Mouse (Mus musculus) adrenal gland, adult (tissue): Measurements from ENCODE around the gene Etnk1.

Experiments
- DNase-seq, 2 experiments: peaks; one replicate each; pipeline ENCODE4 v3.0.0; 2022 to 2023; ENCODE audit warnings: low spot score in 1 of 2; ENCODE audit not compliant: inconsistent age in 2 of 2

Gene Etnk1

GRCm38 (mm10) chr6:143170166-143170960 lies 3.3 kb downstream of the Etnk1 start:
- DNase-seq, result peak in 1 of 2 experiments; percentile 63

DNA sequence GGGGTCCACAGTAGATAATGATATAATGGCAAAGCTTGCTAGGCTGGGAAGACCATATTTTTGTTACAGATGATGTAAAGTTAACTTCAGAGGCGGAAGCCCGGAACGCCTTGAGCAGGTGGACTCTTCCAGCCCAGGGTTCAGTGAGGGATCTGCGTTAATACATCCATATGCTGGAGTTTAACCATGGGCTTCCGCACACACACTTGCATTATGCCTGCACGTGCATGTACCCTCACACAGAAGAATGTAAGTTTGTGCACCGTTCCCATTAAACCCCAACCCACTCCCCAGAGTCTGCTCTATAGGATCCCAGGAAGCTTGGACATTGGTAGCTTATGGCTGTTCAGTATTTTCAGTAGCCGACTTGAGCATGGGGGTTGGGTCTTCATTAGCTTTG lies 4.0 kb downstream of the Etnk1 start:
- peak in 1 of 2 experiments; percentile 32 for DNase-seq

DNA sequence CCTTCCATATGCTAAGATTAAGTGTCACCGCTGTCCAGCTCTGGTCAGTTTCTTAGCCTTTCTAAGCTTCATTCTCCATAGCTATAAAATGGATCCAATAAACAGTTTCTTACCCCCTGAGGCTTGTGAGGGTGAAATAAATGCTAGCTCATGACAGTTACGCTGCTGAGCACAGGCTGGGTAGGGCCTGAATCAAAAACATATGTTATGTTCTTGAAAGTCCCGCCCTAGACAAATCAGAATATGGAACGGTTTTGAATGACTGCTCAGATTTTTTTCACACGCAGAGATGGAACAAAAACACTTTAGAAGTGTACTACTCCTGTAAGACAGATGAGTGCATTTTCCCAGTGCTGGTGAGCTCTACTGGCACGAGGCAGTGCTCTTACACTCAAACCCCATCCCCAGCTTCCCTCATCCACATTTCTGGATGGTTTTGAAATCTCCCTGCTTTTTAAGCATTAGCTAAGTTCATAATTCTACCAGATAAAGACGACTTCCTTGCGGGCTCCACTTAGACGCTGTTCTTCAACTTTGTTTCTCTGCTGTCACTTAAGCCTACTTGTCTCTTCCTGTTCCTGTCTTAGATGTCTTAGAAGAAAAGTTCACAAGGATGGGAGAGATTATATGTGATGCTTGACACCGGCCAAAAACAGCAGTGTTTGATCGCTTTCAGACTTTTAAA lies 4.9 kb downstream of the Etnk1 start:
- DNase-seq, result no peak

DNA sequence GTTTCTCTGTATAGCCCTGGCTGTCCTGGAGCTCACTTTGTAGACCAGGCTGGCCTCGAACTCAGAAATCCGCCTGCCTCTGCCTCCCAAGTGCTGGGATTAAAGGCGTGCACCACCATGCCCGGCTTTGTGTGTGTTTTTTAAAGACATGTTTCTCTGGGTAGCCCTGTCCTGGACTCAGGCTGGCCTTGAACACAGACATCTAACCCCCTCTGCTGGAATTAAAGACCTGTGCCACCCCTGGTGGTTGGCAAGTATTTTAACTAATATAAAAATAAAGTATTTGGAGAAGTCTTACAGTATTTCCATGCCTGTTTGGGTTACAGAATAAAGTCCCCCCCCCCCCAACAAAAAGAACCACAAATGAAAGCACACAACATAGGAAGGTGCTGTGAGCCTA lies 5.7 kb downstream of the Etnk1 start:
- peak in 1 of 2 experiments; percentile 35 for DNase-seq

DNA sequence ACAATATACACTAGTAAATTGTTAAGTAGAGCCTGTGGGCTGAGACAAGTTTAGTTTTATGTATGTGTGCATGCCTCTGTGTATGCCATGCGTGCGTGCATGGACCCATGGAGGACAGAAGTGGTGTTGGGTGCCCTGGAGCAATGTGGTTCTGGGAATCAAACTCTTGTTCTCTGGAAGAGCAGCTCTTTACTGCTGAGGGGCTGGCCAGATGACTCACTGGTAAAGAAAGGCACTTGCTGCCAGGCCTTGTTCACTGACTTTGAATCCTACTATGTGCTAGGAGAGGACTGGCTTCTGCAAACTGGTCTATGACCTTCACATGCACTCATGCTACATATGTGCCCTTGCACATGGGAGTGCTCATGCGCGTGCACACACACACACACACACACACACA lies 7.2 kb downstream of the Etnk1 start:
- peak in 1 of 2 experiments; percentile 39 for DNase-seq

GRCm38 (mm10) chr6:143174906-143175656 lies 8.1 kb downstream of the Etnk1 start:
- peak in 1 of 2 experiments; percentile 87 for DNase-seq

DNA sequence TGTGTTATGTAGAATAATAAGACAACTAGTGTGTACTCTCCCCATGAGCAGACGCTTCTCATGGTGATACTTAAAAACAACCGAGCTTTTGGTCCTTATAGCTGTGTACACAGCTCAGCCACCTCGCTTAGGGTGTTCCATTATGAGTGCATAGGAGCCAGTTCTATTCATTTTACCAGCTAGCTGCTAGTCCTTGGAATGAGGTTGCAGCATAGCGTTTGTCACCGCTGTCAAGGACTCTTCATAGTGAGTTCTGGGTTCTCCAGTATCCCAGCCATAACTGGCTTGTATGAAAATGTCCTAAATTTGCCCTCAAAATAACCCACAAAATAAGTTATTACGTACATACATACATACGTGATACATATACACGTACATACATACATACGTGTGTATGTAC lies 9.1 kb downstream of the Etnk1 start:
- DNase-seq, result peak; percentile 56 to 83

DNA sequence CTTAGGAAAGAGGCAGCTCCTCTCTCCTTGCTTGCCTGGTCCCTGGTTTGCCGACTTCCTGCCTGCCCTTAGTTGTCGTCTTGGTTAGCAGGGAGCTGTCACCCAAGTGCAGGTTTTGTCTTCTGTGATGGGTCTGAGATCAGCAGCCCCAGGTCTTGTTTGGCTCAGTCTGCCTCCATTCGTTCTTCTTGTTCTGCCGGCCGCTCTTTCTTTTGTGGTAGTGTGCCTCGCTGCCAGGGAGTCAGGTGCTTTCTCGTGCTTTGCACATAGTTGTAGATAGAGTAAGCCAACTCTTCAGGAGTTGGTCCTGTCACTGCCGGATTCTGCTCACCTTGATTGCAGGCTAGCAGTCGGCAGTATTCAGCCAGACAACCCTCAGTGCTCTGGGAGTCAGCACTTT lies 9.6 kb downstream of the Etnk1 start:
- peak in 1 of 2 experiments; percentile 53 for DNase-seq

GRCm38 (mm10) chr6:143179181-143179580 lies 12.2 kb downstream of the Etnk1 start:
- peak in 1 of 2 experiments; percentile 57 for DNase-seq

DNA sequence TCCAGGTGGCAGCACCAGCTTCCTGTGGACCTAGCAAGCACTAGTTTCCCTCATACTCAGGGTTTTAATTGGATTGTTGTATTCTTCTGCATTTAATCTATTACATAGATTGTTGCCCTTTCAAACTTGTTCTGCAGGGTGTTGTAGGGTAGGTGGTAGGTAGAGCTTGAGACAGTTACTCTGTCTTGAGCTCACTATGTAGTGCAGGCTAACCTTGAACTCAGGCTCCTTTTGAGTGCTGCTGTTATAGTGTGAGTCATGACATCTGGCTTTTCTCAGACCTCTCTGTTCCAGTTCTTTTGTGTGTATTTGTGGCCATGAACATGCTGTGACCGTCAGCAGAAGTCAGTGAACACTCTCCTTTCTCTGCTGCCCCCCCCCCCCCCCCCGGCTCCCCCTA lies 12.7 kb downstream of the Etnk1 start:
- DNase-seq, result peak; percentile 52 to 80

- DNase-seq, result no peak
Measured at GRCm38 (mm10) chr6:143180511-143180910, 13.5 kb downstream of the Etnk1 start.

GRCm38 (mm10) chr6:143184099-143184498 lies 17.1 kb downstream of the Etnk1 start:
- no peak for DNase-seq

DNA sequence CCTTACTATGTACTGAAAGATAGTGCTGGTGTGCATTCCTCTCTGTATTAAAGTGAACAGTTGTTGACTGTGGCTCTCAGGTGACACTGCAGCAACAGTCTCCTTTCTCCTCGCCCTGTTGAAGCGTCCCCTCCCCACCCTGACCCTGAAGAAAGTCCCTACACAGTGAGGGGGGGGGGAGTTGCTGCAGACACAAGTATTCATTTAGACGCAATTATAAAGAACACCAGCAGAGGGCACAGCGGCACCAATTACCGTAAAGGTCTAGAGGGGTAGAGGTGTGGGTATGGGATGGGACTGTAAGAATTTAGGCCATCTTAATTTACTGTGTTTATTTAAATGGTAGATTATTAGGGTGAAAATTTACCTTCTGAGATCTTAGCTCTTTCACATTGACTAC lies 17.7 kb downstream of the Etnk1 start:
- DNase-seq, result peak in 1 of 2 experiments; percentile 75

DNA sequence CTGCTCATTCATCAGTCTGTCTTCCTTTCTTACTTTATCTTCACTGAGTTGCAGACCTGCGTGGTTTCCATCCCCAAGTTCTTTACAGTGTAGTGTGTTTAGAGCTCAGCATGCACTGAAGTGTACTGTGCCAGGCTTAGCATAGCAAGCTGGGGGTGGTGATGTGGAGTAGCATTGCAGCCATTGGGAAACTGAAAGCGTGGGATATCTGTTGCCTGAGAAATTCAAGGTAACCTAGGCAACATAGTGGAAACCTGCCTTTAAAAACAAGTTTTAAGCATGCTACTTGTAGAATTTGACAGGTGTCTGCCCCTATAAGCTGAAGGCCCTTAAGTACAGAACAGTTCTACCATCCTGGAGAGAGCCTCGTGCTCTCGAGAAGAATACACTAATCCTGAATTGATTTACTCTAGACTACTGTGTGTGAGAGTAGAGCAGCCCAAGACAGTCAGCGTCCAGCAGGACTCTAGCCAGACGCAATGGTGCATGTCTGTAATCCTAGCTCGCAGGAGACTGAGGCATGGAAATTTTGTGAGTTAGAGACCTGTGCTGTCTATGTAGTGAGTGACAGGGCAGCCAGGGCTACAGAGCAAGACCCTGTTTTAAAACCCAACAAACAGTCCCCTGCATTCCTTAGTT lies 23.9 kb downstream of the Etnk1 start:
- DNase-seq, result no peak

DNA sequence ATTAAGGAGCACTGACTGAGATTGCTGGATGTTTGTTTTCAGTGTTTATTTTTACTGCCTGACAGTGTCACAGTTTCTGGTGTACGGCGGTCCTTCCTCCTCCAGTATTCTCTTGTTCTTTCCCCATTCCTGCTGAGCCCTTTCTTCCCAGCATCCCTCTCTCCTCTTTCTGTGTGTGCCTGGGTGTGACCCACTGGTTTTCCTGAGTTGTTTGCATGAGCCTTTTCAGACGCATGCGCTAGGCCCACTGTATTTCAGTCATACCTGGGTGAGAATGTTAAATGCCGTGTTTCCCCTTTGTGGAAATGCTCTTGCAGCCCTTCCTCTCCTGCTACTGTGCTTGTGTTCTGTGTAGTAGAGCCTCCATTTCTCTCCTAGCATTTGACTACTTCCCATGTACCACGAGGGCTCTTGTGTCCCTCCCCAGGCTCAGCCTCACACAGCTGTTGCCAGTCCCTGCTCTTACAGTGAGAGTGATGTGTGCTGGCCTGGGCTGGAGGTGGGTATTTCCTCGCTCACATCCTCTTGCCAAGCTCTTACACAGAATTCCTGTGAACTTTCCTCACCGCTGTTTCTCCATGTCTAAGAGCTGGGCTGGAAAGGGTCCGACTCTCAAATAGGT lies 24.6 kb downstream of the Etnk1 start:
- DNase-seq, result no peak

DNA sequence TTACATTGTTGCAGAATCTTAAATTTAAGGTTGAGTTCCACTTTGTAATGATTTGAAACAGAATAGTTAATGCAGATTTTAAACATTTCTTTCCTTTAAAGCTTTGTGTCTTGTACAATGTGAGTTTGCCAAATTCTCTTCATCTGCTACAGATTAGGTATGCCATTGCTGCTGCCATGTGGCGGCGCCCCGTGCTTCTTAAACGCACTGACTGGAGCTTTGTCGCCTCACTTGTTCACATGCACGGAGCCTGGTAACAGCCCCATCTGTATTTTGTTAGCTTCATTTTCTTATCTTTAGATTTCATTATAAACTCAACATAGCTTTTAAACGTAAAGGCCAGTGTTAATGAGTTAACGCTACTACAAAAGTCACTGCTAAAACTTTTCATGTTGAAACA lies 25.7 kb downstream of the Etnk1 start:
- no peak for DNase-seq

GRCm38 (mm10) chr6:143193166-143193565 lies 26.1 kb downstream of the Etnk1 start:
- no peak for DNase-seq

- DNase-seq, result no peak
Measured at GRCm38 (mm10) chr6:143193641-143194040, 26.6 kb downstream of the Etnk1 start.

DNA sequence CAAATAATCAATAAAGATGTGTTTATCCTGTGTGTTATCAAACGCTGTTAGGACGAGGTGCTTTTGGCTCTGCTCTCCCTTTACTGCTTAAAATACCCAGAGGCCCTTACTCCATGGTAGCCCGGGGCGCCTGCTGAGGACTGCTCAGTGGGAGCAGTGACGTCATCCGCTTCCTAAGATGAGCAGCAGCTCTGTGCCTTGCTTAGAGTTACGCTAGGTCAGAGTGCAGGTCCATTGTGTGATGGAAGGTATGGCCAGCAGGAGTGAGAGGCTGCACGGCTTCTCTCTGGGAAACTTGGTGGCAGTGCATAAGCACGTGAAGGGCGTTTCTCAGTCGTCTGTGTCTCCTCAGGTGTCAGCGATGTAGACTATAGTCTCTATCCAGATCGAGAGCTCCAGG lies 30.0 kb downstream of the Etnk1 start:
- DNase-seq, result no peak

DNA sequence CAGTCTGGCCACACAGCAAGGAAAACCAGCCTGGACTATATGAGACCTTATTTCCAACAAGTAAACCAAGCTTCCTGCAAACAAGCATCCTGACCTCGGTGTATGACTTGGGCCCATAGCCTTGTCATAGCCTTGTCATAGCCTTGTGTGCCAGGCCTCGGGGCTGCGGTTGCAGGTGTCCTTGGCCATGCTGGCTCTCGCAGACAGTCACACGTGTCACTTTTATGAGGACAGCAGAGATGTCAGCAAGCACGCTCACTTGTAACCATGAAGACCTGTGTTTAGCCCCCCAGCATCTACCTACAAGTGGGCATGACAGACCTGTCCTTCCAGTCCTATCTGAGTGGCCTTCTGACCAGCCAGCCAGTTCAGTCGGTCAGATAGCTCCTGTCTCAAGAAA lies 31.4 kb downstream of the Etnk1 start:
- peak; percentile 75 to 86 for DNase-seq

DNA sequence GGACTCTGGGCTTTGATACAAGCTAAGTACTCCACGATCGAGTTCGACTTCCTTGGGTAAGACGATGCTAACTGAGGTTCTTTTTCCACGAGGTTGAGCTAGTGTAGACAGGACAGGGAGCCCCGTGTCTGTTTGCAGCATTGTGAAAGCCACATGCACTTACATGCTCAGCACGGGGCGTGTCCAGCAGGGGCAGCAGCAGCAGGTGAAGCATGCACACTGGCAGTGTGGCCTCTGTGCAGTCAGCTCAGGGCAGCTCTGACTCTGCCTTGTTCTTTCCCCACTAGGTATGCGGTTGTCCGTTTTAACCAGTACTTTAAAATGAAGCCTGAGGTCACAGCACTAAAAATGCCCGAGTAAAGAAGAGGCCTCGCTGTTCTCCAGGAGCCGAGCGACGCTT lies 36.1 kb downstream of the Etnk1 start:
- no peak for DNase-seq
